20 mouse cellular contexts compared by ENCODE assay signal in genomic region chr1:129867714-129868113, GRCm38 (mm10).
DNase-seq lines count a peak whose midpoint lies in the region; ATAC-seq and TF ChIP-seq lines count a peak whose summit lies in the region.
"Had no signal": no experiment of that assay in that cellular context is flagged by ENCODE, and none has a peak within 500 bp of the region (broad histone marks: within the 10 kb centered on the region; RNA-seq: fewer than 3 reads in every experiment).

No protein-coding gene starts in this region.

- no peak for ATAC-seq in heart, embryonic 12.5 days (ENCODE audit: insufficient number of reproducible peaks, low FRiP score)
- ATAC-seq: forebrain, embryonic 13.5 days; hindbrain, embryonic 16.5 days; liver, postnatal 0 days; midbrain, embryonic 16.5 days had no signal

- no peaks in the 10 kb centered on the region for H3K36me3 ChIP-seq in myocyte (ENCODE audit: control insufficient read depth, insufficient read depth)
- H3K36me3 ChIP-seq in heart, embryonic 12.5 days = no peaks in the 10 kb centered on the region
- H3K36me3 ChIP-seq: heart, embryonic 13.5 days; limb, embryonic 15.5 days had no signal

- H3K27me3 ChIP-seq in myocyte (ENCODE audit: control insufficient read depth, insufficient read depth, insufficient read length) = no peaks in the 10 kb centered on the region
- H3K27me3 ChIP-seq in heart, embryonic 12.5 days (replicated peaks) = no peaks in the 10 kb centered on the region
- H3K27me3 ChIP-seq: forebrain, embryonic 13.5 days; heart, embryonic 13.5 days; limb, embryonic 15.5 days had no signal

- no peak overlapping the region for H3K4me3 ChIP-seq in myocyte
- H3K4me3 ChIP-seq in heart, embryonic 12.5 days = no peak overlapping the region
- H3K4me3 ChIP-seq: forebrain, embryonic 13.5 days; heart, embryonic 13.5 days; layer of hippocampus, adult 2 months; limb, embryonic 15.5 days had no signal

- no peak overlapping the region for H3K9ac ChIP-seq in heart, embryonic 12.5 days
- H3K9ac ChIP-seq: forebrain, embryonic 13.5 days; heart, embryonic 13.5 days; limb, embryonic 15.5 days; liver, postnatal 0 days had no signal

- no peaks in the 10 kb centered on the region for H3K9me3 ChIP-seq in heart, embryonic 12.5 days (replicated peaks)
- H3K9me3 ChIP-seq: forebrain, embryonic 13.5 days; heart, embryonic 13.5 days; limb, embryonic 15.5 days had no signal

- no peaks in the 10 kb centered on the region for H3K79me2 ChIP-seq in myocyte (ENCODE audit: control insufficient read depth, insufficient read depth)

- no peak overlapping the region for H3ac ChIP-seq in myocyte (ENCODE audit: control insufficient read depth, insufficient read length)

- DNase-seq in layer of hippocampus, adult 9-11 months = peak; percentile 21
- no peak for DNase-seq in layer of hippocampus, postnatal 36 days
- DNase-seq in cerebellum, adult 11-12 months = peak; percentile 64
- DNase-seq in cerebellum, postnatal 25 days = peak; percentile 83 to 91
- DNase-seq in urinary bladder, adult 18-20 months (ENCODE audit: low spot score in 2 of 2) = no peak
- DNase-seq: adrenal gland, postnatal 25 days; heart, postnatal 36 days; kidney, adult 11 months; kidney, postnatal 10 days; liver, postnatal 0 days; lung, postnatal 14 days; thymus, postnatal 36 days had no signal

- H3K4me1 ChIP-seq in heart, embryonic 12.5 days (replicated peaks) = no peaks in the 10 kb centered on the region
- H3K4me1 ChIP-seq: forebrain, embryonic 13.5 days; heart, embryonic 13.5 days; limb, embryonic 15.5 days had no signal

- H3K27ac ChIP-seq in heart, embryonic 12.5 days (ENCODE audit: poor library complexity, severe bottlenecking) = no peak overlapping the region
- H3K27ac ChIP-seq: forebrain, embryonic 13.5 days; heart, embryonic 13.5 days; layer of hippocampus, adult 2 months; limb, embryonic 15.5 days had no signal

- H3K4me2 ChIP-seq in myocyte (ENCODE audit: low read depth) = no peak overlapping the region
- no peak overlapping the region for H3K4me2 ChIP-seq in heart, embryonic 12.5 days
- H3K4me2 ChIP-seq: forebrain, embryonic 13.5 days; heart, embryonic 13.5 days; limb, embryonic 15.5 days had no signal

- no peak for TF ChIP-seq POLR2A in myocyte (IDR thresholded peaks at IDR 0.05; ENCODE audit: insufficient read length, low read depth)

- 72% methylated on average over 6 of the region's 6 CpGs for WGBS in heart, embryonic 12.5 days

TF ChIP-seq in myocyte, 11 proteins besides CTCF, POLR2A, EP300 and RAD21:
- TF ChIP-seq MYOD1 (IDR thresholded peaks at IDR 0.05; ENCODE audit: control insufficient read depth in 1 of 3, insufficient read length in 2 of 3, low read depth in 2 of 3) (peak; percentile 10 to 86 (median 55)), REST (IDR thresholded peaks at IDR 0.05; ENCODE audit: insufficient read depth, insufficient read length) (no peak), MAX (IDR thresholded peaks at IDR 0.05; ENCODE audit: low read depth) (no peak)

Comparison
In these comparisons a context has a peak if more than half of its experiments do, and no peak if none do; other contexts are left out.
1. DNase-seq: peak in layer of hippocampus, adult 9-11 months (single experiment), cerebellum, adult 11-12 months (single experiment) and cerebellum, postnatal 25 days (2 of 2); none in layer of hippocampus, postnatal 36 days (0 of 2) and urinary bladder, adult 18-20 months (0 of 2).